Mouse (Mus musculus): ENCODE measurements around the gene Zfpl1. TPM values are rescaled to one million over a fixed set of nuclear protein-coding genes. Genes with fewer than 3 reads are reported as not detected.

The Zfpl1 gene
- total RNA-seq, 2 experiments from 2014 or later = 10.2 to 10.3 TPM

- DNase-seq = no peak
- intact Hi-C loops (cut with DNase I) = no loop called here
These were observed 47.1 kb downstream of the Zfpl1 start for GRCm38 (mm10) chr19:6037695-6038094.

- no peak for DNase-seq
- intact Hi-C loops (cut with DNase I) = no loop called here
These were observed 48.7 kb downstream of the Zfpl1 start for GRCm38 (mm10) chr19:6035966-6036585.

Small RNAs within 50 kb of the gene (microRNA-seq; reads per million reads assigned to microRNA genes)
- gene Mir6988 = 0 to 0.72 reads per million in 2 experiments

Other genes with a start within 250 kb of the Zfpl1 start
- 1 to 10 TPM; 4.5 to 5.0 TPM for gene Frmd8, start 209.7 kb downstream of the Zfpl1 start, total RNA-seq (2021)
- 1 to 10 TPM in 1 of 2 experiments, under 1 TPM in 1; 0.99 to 1.0 TPM for gene Slc25a45, start 207.1 kb downstream of the Zfpl1 start, total RNA-seq (2021)
- under 1 TPM in 1 of 2 experiments, not detected in 1; 0.20 TPM for gene Tigd3, start 190.8 kb downstream of the Zfpl1 start, total RNA-seq (2021)
- 10 to 100 TPM; 75.1 to 81.4 TPM for gene Dpf2, start 171.9 kb downstream of the Zfpl1 start, total RNA-seq (2021)
- 10 to 100 TPM; 10.1 to 12.4 TPM for gene Cdc42ep2, start 160.1 kb downstream of the Zfpl1 start, total RNA-seq (2021)
- gene Pola2, start 120.8 kb downstream of the Zfpl1 start, total RNA-seq (2021) = 10 to 100 TPM in 1 of 2 experiments, 1 to 10 TPM in 1; 8.6 to 11.6 TPM
- not detected for gene Slc22a20, start 98.8 kb downstream of the Zfpl1 start, total RNA-seq (2021)
- gene Capn1, start 69.1 kb downstream of the Zfpl1 start, total RNA-seq (2021) = 10 to 100 TPM; 82.6 to 95.2 TPM
- 10 to 100 TPM; 14.4 to 15.8 TPM for gene Syvn1, start 38.4 kb downstream of the Zfpl1 start, total RNA-seq (2021)
- gene Mrpl49, start 27.2 kb downstream of the Zfpl1 start, total RNA-seq (2021) = 10 to 100 TPM; 25.8 TPM
- gene Fau, start 27.1 kb downstream of the Zfpl1 start, total RNA-seq (2021) = 100 to 1,000 TPM; 333 to 400 TPM
- 1 to 10 TPM; 7.6 to 9.0 TPM for gene Znhit2, start 23.8 kb downstream of the Zfpl1 start, total RNA-seq (2021)
- 1 to 10 TPM; 4.9 to 5.1 TPM for gene Tm7sf2, start 16.6 kb downstream of the Zfpl1 start, total RNA-seq (2021)
- 10 to 100 TPM; 15.7 to 19.3 TPM for gene Vps51, start 7.7 kb downstream of the Zfpl1 start, total RNA-seq (2021)
- gene Tmem262, start 4.9 kb downstream of the Zfpl1 start, total RNA-seq (2021) = not detected
- not detected for gene Gm28374, start 2.7 kb downstream of the Zfpl1 start, total RNA-seq (2021)
- under 1 TPM in 1 of 2 experiments, not detected in 1; 0.28 TPM for gene Cdca5, start within 50 bp of the Zfpl1 start, total RNA-seq (2021)
- not detected for gene AC131692.1, start 9.5 kb upstream of the Zfpl1 start, total RNA-seq (2021)
- not detected for gene Naaladl1, start 20.8 kb upstream of the Zfpl1 start, total RNA-seq (2021)
- gene Sac3d1, start 33.7 kb upstream of the Zfpl1 start, total RNA-seq (2021) = 1 to 10 TPM; 8.7 to 9.8 TPM
- 10 to 100 TPM in 1 of 2 experiments, 1 to 10 TPM in 1; 8.6 to 10.6 TPM for gene Snx15, start 43.3 kb upstream of the Zfpl1 start, total RNA-seq (2021)
- gene Batf2, start 56.0 kb upstream of the Zfpl1 start, total RNA-seq (2021) = under 1 TPM; 0.17 to 0.26 TPM
- 10 to 100 TPM; 51.8 to 62.6 TPM for gene Arl2, start 56.6 kb upstream of the Zfpl1 start, total RNA-seq (2021)
- gene Majin, start 99.4 kb upstream of the Zfpl1 start, total RNA-seq (2021) = not detected
- not detected for gene Gpha2, start 141.4 kb upstream of the Zfpl1 start, total RNA-seq (2021)
- 10 to 100 TPM; 32.2 to 34.6 TPM for gene Ppp2r5b, start 150.9 kb upstream of the Zfpl1 start, total RNA-seq (2021)
- gene Atg2a, start 156.7 kb upstream of the Zfpl1 start, total RNA-seq (2021) = 10 to 100 TPM; 16.5 to 18.0 TPM
- gene Ehd1, start 191.8 kb upstream of the Zfpl1 start, total RNA-seq (2021) = 10 to 100 TPM; 23.5 to 36.0 TPM
- 1 to 10 TPM; 4.3 to 5.2 TPM for gene Cdc42bpg, start 221.5 kb upstream of the Zfpl1 start, total RNA-seq (2021)